Mouse (Mus musculus): ENCODE measurements at regions not wholly inside any gene's neighbourhood (a gene's known extent, or its start where the extent isn't known, plus 50 kb on each side); places are given as distances from the start of the nearest gene placed in this dataset.
"Not testable (repeated sequence)": the region's sequence is repeated elsewhere in the genome, so short reads cannot be mapped to it uniquely, and the experiment has no call there.

- no peak for DNase-seq (ENCODE audit: low read depth, low spot score)
Measured at GRCm38 (mm10) chr14:45806726-45807280, 148.9 kb upstream of the Ddhd1 start.

GRCm38 (mm10) chr14:45807767-45808166 lies 149.8 kb upstream of the Ddhd1 start:
- no peak for DNase-seq (ENCODE audit: low read depth, low spot score)

- DNase-seq (ENCODE audit: low read depth, low spot score), result no peak
Measured at GRCm38 (mm10) chr14:45809491-45809890, 151.5 kb upstream of the Ddhd1 start.

GRCm38 (mm10) chr14:45810101-45810500 lies 152.2 kb upstream of the Ddhd1 start:
- DNase-seq (ENCODE audit: low read depth, low spot score), result no peak

GRCm38 (mm10) chr14:45810630-45811029 lies 152.7 kb upstream of the Ddhd1 start:
- no peak for DNase-seq (ENCODE audit: low read depth, low spot score)

GRCm38 (mm10) chr14:45815598-45815997 lies 157.7 kb upstream of the Ddhd1 start:
- DNase-seq (ENCODE audit: low read depth, low spot score), result no peak

GRCm38 (mm10) chr14:45816611-45817010 lies 158.7 kb upstream of the Ddhd1 start:
- DNase-seq (ENCODE audit: low read depth, low spot score), result not testable (repeated sequence)

- no peak for DNase-seq (ENCODE audit: low read depth, low spot score)
Measured at GRCm38 (mm10) chr14:45817756-45818155, 159.8 kb upstream of the Ddhd1 start.

- DNase-seq (ENCODE audit: low read depth, low spot score), result no peak
Measured at GRCm38 (mm10) chr14:45824601-45825000, 166.7 kb upstream of the Ddhd1 start.

GRCm38 (mm10) chr14:45826023-45826422 lies 168.1 kb upstream of the Ddhd1 start:
- peak; percentile 22 for DNase-seq (ENCODE audit: low read depth, low spot score)

GRCm38 (mm10) chr14:45827096-45827495 lies 169.2 kb upstream of the Ddhd1 start:
- DNase-seq (ENCODE audit: low read depth, low spot score), result peak; percentile 56

GRCm38 (mm10) chr14:45830457-45830856 lies 172.5 kb upstream of the Ddhd1 start:
- no peak for DNase-seq (ENCODE audit: low read depth, low spot score)

GRCm38 (mm10) chr14:45837039-45837438 lies 179.1 kb upstream of the Ddhd1 start:
- DNase-seq (ENCODE audit: low read depth, low spot score), result no peak

GRCm38 (mm10) chr14:45843829-45844228 lies 185.9 kb upstream of the Ddhd1 start:
- DNase-seq (ENCODE audit: low read depth, low spot score), result no peak

GRCm38 (mm10) chr14:45850588-45850987 lies 192.6 kb upstream of the Ddhd1 start:
- DNase-seq (ENCODE audit: low read depth, low spot score), result peak; percentile 7

- DNase-seq (ENCODE audit: low read depth, low spot score), result peak; percentile 4
Measured at GRCm38 (mm10) chr14:45878428-45878827, 220.5 kb upstream of the Ddhd1 start.

GRCm38 (mm10) chr14:45920783-45921182 lies 262.8 kb upstream of the Ddhd1 start:
- no peak for DNase-seq (ENCODE audit: low read depth, low spot score)

GRCm38 (mm10) chr14:45943581-45943980 lies 285.6 kb upstream of the Ddhd1 start:
- DNase-seq (ENCODE audit: low read depth, low spot score), result no peak

GRCm38 (mm10) chr14:45944101-45944500 lies 286.2 kb upstream of the Ddhd1 start:
- DNase-seq (ENCODE audit: low read depth, low spot score), result no peak

- no peak for DNase-seq (ENCODE audit: low read depth, low spot score)
Measured at GRCm38 (mm10) chr14:45944506-45944905, 286.6 kb upstream of the Ddhd1 start.

GRCm38 (mm10) chr14:45956624-45957023 lies 298.7 kb upstream of the Ddhd1 start:
- DNase-seq (ENCODE audit: low read depth, low spot score), result no peak

- DNase-seq (ENCODE audit: low read depth, low spot score), result no peak
Measured at GRCm38 (mm10) chr14:45962474-45962873, 304.5 kb upstream of the Ddhd1 start.

GRCm38 (mm10) chr14:45964043-45964442 lies 306.1 kb upstream of the Ddhd1 start:
- DNase-seq (ENCODE audit: low read depth, low spot score), result no peak

GRCm38 (mm10) chr14:45983206-45983857 lies 325.4 kb upstream of the Ddhd1 start:
- DNase-seq (ENCODE audit: low read depth, low spot score), result no peak
